Mouse (Mus musculus) forebrain, embryonic 14.5 days (tissue): ENCODE data around the gene 1700023F06Rik. TPM values are rescaled to one million over a fixed set of nuclear protein-coding genes. Genes with fewer than 3 reads are reported as not detected.

Source experiments
- ATAC-seq: fragments of 200-750 bp; cut with Nextera tagmentation; 2 replicates; pipeline ENCODE4 v1.8.0; 2017; ENCODE audit warnings: mild to moderate bottlenecking, moderate library complexity
- DNase-seq: peaks from one replicate; pipeline ENCODE4 v3.0.0-alpha.2; 2015; ENCODE audit warnings: low spot score
- H3K27ac ChIP-seq: fragments of 300-500 bp; sonication (generic); 2 replicates; pipeline ENCODE4 v1.5.1; 2014; ENCODE audit warnings: low read depth, mild to moderate bottlenecking, control low read depth, low read length, moderate library complexity
- H3K27me3 ChIP-seq: fragments of 300-500 bp; sonication (generic); replicated peaks from 2 replicates; pipeline ENCODE4 v1.6.1; 2014; ENCODE audit warnings: low read length, control low read depth, mixed read lengths; ENCODE audit not compliant: control insufficient read depth, insufficient read depth
- H3K36me3 ChIP-seq: fragments of 300-500 bp; sonication (generic); 2 replicates; pipeline ENCODE4 v1.6.1; 2014; ENCODE audit warnings: low read length, control low read depth; ENCODE audit not compliant: control insufficient read depth, insufficient read depth
- H3K4me1 ChIP-seq: fragments of 300-500 bp; sonication (generic); 2 replicates; pipeline ENCODE4 v1.6.1; 2014; ENCODE audit warnings: antibody characterized with exemption, low read length, control low read depth; ENCODE audit not compliant: control insufficient read depth, insufficient read depth
- H3K4me2 ChIP-seq: fragments of 300-500 bp; sonication (generic); 2 replicates; pipeline ENCODE4 v1.6.1; 2014; ENCODE audit warnings: mild to moderate bottlenecking, control low read depth, low read length
- H3K4me3 ChIP-seq: fragments of 300-500 bp; sonication (generic); 2 replicates; pipeline ENCODE4 v1.5.1; 2014; ENCODE audit warnings: low read depth, low read length, control low read depth
- H3K9ac ChIP-seq: fragments of 300-500 bp; sonication (generic); 2 replicates; pipeline ENCODE4 v1.6.1; 2014; ENCODE audit warnings: mild to moderate bottlenecking, low read length, control low read depth, moderate library complexity
- H3K9me3 ChIP-seq: fragments of 300-500 bp; sonication (generic); replicated peaks from 2 replicates; pipeline ENCODE4 v1.6.1; 2016; ENCODE audit warnings: low read length, control low read depth, mixed read lengths; ENCODE audit not compliant: control insufficient read depth
- WGBS: fragments of 180-500 bp; shearing (Covaris S2); extraction: QIAGEN DNeasy Blood & Tissue Kit; methylation state at CpG from one replicate; pipeline ENCODE4 v1.1.7; 2014; 5-methylcytosine and 5-hydroxymethylcytosine counted together
- polyA plus RNA-seq: library from polyadenylated mRNA; unstranded; fragments of >200 nt; fragmentation: Nextera tagmentation; extraction: Ambion mirVana; gene quantifications from 2 replicates; pipeline ENCODE4 v1.2.1, GENCODE M21; 2014

Gene 1700023F06Rik
- polyA plus RNA-seq, 1 experiment from 2014 or later, result 1.2 TPM

- Histone ChIP-seq H3K4me2 (no peak overlapping the region), H3K9me3 (no peaks in the 10 kb centered on the region), H3K36me3 (no peaks in the 10 kb centered on the region; the same call in 1 of the 2 replicates), H3K27me3 (no peaks in the 10 kb centered on the region), H3K4me1 (peaks cover 12% of the 10 kb centered on the region), H3K4me3 (no peak overlapping the region), H3K27ac (no peak overlapping the region), H3K9ac (no peak overlapping the region)
- WGBS, result 79% methylated on average over 10 of the region's 10 CpGs
- ATAC-seq, result no peak
- no peak for DNase-seq
Measured at GRCm38 (mm10) chr11:103246081-103246730, 37.8 kb upstream of the 1700023F06Rik start.

GRCm38 (mm10) chr11:103244856-103245255 is 36.5 kb upstream of the 1700023F06Rik start:
- ATAC-seq (no peak), DNase-seq (no peak)
- Histone ChIP-seq H3K4me1 (peaks cover 14% of the 10 kb centered on the region), H3K4me2 (no peak overlapping the region), H3K9me3 (no peaks in the 10 kb centered on the region), H3K27ac (no peak overlapping the region), H3K9ac (no peak overlapping the region), H3K4me3 (no peak overlapping the region), H3K27me3 (no peaks in the 10 kb centered on the region), H3K36me3 (peaks cover under 1% of the 10 kb centered on the region; the same call in 1 of the 2 replicates)
- WGBS, result 85% methylated on average over 4 of the region's 4 CpGs

- Histone ChIP-seq H3K9ac (no peak overlapping the region), H3K9me3 (no peaks in the 10 kb centered on the region), H3K4me2 (no peak overlapping the region), H3K4me3 (no peak overlapping the region), H3K27ac (no peak overlapping the region), H3K4me1 (peaks cover 3% of the 10 kb centered on the region; the same call in 1 of the 2 replicates), H3K27me3 (no peaks in the 10 kb centered on the region), H3K36me3 (peaks cover 29% of the 10 kb centered on the region)
- ATAC-seq, result no peak
- no peak for DNase-seq
- 49% methylated on average over 7 of the region's 7 CpGs for WGBS
Measured at GRCm38 (mm10) chr11:103240740-103241139, 32.4 kb upstream of the 1700023F06Rik start.

- H3K9ac ChIP-seq, result no peak overlapping the region
- peaks cover 33% of the 10 kb centered on the region for H3K36me3 ChIP-seq
Measured at GRCm38 (mm10) chr11:103237757-103238156, 29.4 kb upstream of the 1700023F06Rik start.

GRCm38 (mm10) chr11:103236903-103237302 is 28.5 kb upstream of the 1700023F06Rik start:
- no peak overlapping the region for H3K4me3 ChIP-seq

More at GRCm38 (mm10) chr11:103237757-103238156, 29.4 kb upstream of the 1700023F06Rik start:
- H3K4me3 ChIP-seq, result no peak overlapping the region
- H3K27ac ChIP-seq, result no peak overlapping the region
- no peaks in the 10 kb centered on the region for H3K27me3 ChIP-seq
- no peak for ATAC-seq
- WGBS, result 69% methylated on average over 9 of the region's 9 CpGs
- no peak for DNase-seq
- H3K4me1 ChIP-seq, result 0 out of 2 replicates have a peak, but pooled peaks cover 3% of the 10 kb centered on the region
- H3K4me2 ChIP-seq, result no peak overlapping the region
- H3K9me3 ChIP-seq, result no peaks in the 10 kb centered on the region

GRCm38 (mm10) chr11:103236431-103236830 is 28.1 kb upstream of the 1700023F06Rik start:
- ATAC-seq (no peak), DNase-seq (no peak)
- no peak overlapping the region for H3K4me3 ChIP-seq
- H3K4me2 ChIP-seq, result no peak overlapping the region
- H3K27me3 ChIP-seq, result no peaks in the 10 kb centered on the region
- no peak overlapping the region for H3K27ac ChIP-seq
- 0 out of 2 replicates have a peak, but pooled peaks cover 3% of the 10 kb centered on the region for H3K4me1 ChIP-seq
- peaks cover 33% of the 10 kb centered on the region for H3K36me3 ChIP-seq
- 86% methylated on average over 6 of the region's 6 CpGs for WGBS
- no peaks in the 10 kb centered on the region for H3K9me3 ChIP-seq
- H3K9ac ChIP-seq, result no peak overlapping the region

More at GRCm38 (mm10) chr11:103236903-103237302, 28.5 kb upstream of the 1700023F06Rik start:
- no peak overlapping the region for H3K9ac ChIP-seq
- 0 out of 2 replicates have a peak, but pooled peaks cover 3% of the 10 kb centered on the region for H3K4me1 ChIP-seq
- H3K27me3 ChIP-seq, result no peaks in the 10 kb centered on the region
- ATAC-seq, result no peak
- no peak overlapping the region for H3K4me2 ChIP-seq
- no peak for DNase-seq
- WGBS, result 88% methylated on average over 10 of the region's 10 CpGs
- H3K36me3 ChIP-seq, result peaks cover 33% of the 10 kb centered on the region
- no peaks in the 10 kb centered on the region for H3K9me3 ChIP-seq
- H3K27ac ChIP-seq, result no peak overlapping the region

- 81% methylated on average over 11 of the region's 11 CpGs for WGBS
- ATAC-seq (no peak), DNase-seq (no peak)
- Histone ChIP-seq H3K9ac (no peak overlapping the region), H3K4me1 (0 out of 2 replicates have a peak, but pooled peaks cover under 1% of the 10 kb centered on the region), H3K9me3 (no peaks in the 10 kb centered on the region), H3K4me2 (no peak overlapping the region), H3K27me3 (no peaks in the 10 kb centered on the region), H3K27ac (no peak overlapping the region), H3K4me3 (no peak overlapping the region), H3K36me3 (peaks cover 39% of the 10 kb centered on the region)
Measured at GRCm38 (mm10) chr11:103235702-103236101, 27.3 kb upstream of the 1700023F06Rik start.

GRCm38 (mm10) chr11:103234447-103234846 is 26.1 kb upstream of the 1700023F06Rik start:
- H3K36me3 ChIP-seq, result peaks cover 45% of the 10 kb centered on the region
- H3K9me3 ChIP-seq, result no peaks in the 10 kb centered on the region
- ATAC-seq (no peak), DNase-seq (no peak)
- H3K9ac ChIP-seq, result no peak overlapping the region
- 63% methylated on average over 1 of the region's 1 CpGs for WGBS
- no peaks in the 10 kb centered on the region for H3K27me3 ChIP-seq
- H3K27ac ChIP-seq, result no peak overlapping the region
- H3K4me1 ChIP-seq, result no peaks in the 10 kb centered on the region
- no peak overlapping the region for H3K4me3 ChIP-seq
- no peak overlapping the region for H3K4me2 ChIP-seq

- H3K9ac ChIP-seq, result no peak overlapping the region
- 29% methylated on average over 7 of the region's 7 CpGs for WGBS
- no peaks in the 10 kb centered on the region for H3K9me3 ChIP-seq
- H3K27ac ChIP-seq, result no peak overlapping the region
- H3K36me3 ChIP-seq, result peaks cover 42% of the 10 kb centered on the region
- DNase-seq (peak; percentile 79), ATAC-seq (no peak)
- H3K4me1 ChIP-seq, result no peaks in the 10 kb centered on the region
- no peak overlapping the region for H3K4me3 ChIP-seq
- H3K27me3 ChIP-seq, result no peaks in the 10 kb centered on the region
- H3K4me2 ChIP-seq, result no peak overlapping the region
Measured at GRCm38 (mm10) chr11:103232966-103233365, 24.6 kb upstream of the 1700023F06Rik start.
